24 mouse cellular contexts compared by ENCODE assay signal in genomic region chr4:63798083-63798482, GRCm38 (mm10). TPM values are rescaled to one million over a fixed set of nuclear protein-coding genes. Genes with fewer than 3 reads are reported as not detected.
DNase-seq lines count a peak whose midpoint lies in the region; ATAC-seq and TF ChIP-seq lines count a peak whose summit lies in the region.
"Had no signal": no experiment of that assay in that cellular context is flagged by ENCODE, and none has a peak within 500 bp of the region (broad histone marks: within the 10 kb centered on the region; RNA-seq: fewer than 3 reads in every experiment).

No protein-coding gene starts in this region.

- H3K4me2 ChIP-seq in forebrain, embryonic 14.5 days (ENCODE audit: low read length): no peak overlapping the region
- H3K4me2 ChIP-seq in forebrain, postnatal 0 days (ENCODE audit: low read depth): no peak overlapping the region
- H3K4me2 ChIP-seq: embryonic facial prominence, embryonic 13.5 days; forebrain, embryonic 13.5 days; heart, embryonic 12.5 days; hindbrain, embryonic 14.5 days; intestine, embryonic 15.5 days had no signal

- H3K36me3 ChIP-seq in forebrain, embryonic 14.5 days (ENCODE audit: control insufficient read depth, insufficient read depth, low read length): no peaks in the 10 kb centered on the region
- H3K36me3 ChIP-seq in forebrain, postnatal 0 days (ENCODE audit: insufficient read depth): no peaks in the 10 kb centered on the region
- no peaks in the 10 kb centered on the region for H3K36me3 ChIP-seq in limb, embryonic 10.5 days
- H3K36me3 ChIP-seq in thymus, adult 2 months (ENCODE audit: control insufficient read depth, insufficient read depth, low read length): no peaks in the 10 kb centered on the region
- H3K36me3 ChIP-seq: embryonic facial prominence, embryonic 13.5 days; heart, embryonic 12.5 days; hindbrain, embryonic 10.5 days; intestine, embryonic 15.5 days had no signal

- H3K4me3 ChIP-seq in forebrain, embryonic 14.5 days (ENCODE audit: low read depth, low read length): no peak overlapping the region
- H3K4me3 ChIP-seq in forebrain, postnatal 0 days (ENCODE audit: low read depth, low read length): no peak overlapping the region
- no peak overlapping the region for H3K4me3 ChIP-seq in limb, embryonic 10.5 days
- no peak overlapping the region for H3K4me3 ChIP-seq in thymus, adult 2 months (ENCODE audit: control insufficient read depth, insufficient read depth, low read length)
- H3K4me3 ChIP-seq: embryonic facial prominence, embryonic 13.5 days; forebrain, embryonic 13.5 days; heart, embryonic 12.5 days; hindbrain, embryonic 10.5 days; intestine, embryonic 15.5 days had no signal

- no peak for TF ChIP-seq POLR2A in thymus, adult 2 months (IDR thresholded peaks at IDR 0.05; ENCODE audit: control insufficient read depth, extremely low read depth, insufficient read depth, low read length, poor library complexity)

- no peak overlapping the region for H3K9ac ChIP-seq in forebrain, embryonic 14.5 days (ENCODE audit: low read length)
- H3K9ac ChIP-seq in forebrain, postnatal 0 days: no peak overlapping the region
- H3K9ac ChIP-seq: embryonic facial prominence, embryonic 13.5 days; forebrain, embryonic 13.5 days; heart, embryonic 12.5 days; hindbrain, embryonic 14.5 days; intestine, embryonic 15.5 days had no signal

- H3K4me1 ChIP-seq in forebrain, embryonic 14.5 days (ENCODE audit: control insufficient read depth, insufficient read depth, low read length): no peaks in the 10 kb centered on the region
- no peaks in the 10 kb centered on the region for H3K4me1 ChIP-seq in forebrain, postnatal 0 days (ENCODE audit: insufficient read depth)
- H3K4me1 ChIP-seq in limb, embryonic 10.5 days: no peaks in the 10 kb centered on the region
- H3K4me1 ChIP-seq in thymus, adult 2 months (replicated peaks; ENCODE audit: control insufficient read depth, insufficient read depth, low read length): no peaks in the 10 kb centered on the region
- H3K4me1 ChIP-seq: embryonic facial prominence, embryonic 13.5 days; forebrain, embryonic 13.5 days; heart, embryonic 12.5 days; hindbrain, embryonic 10.5 days; intestine, embryonic 15.5 days had no signal

- no peak for ATAC-seq in forebrain, embryonic 14.5 days
- ATAC-seq in forebrain, postnatal 0 days: no peak
- ATAC-seq in megakaryocyte, adult 5-6 weeks (ENCODE audit: poor library complexity, severe bottlenecking): peak; percentile 49
- ATAC-seq: forebrain, embryonic 13.5 days; intestine, embryonic 15.5 days had no signal

- H3K9me3 ChIP-seq in forebrain, embryonic 14.5 days (replicated peaks; ENCODE audit: control insufficient read depth, low read length): no peaks in the 10 kb centered on the region
- no peaks in the 10 kb centered on the region for H3K9me3 ChIP-seq in forebrain, postnatal 0 days (ENCODE audit: low read length)
- no peaks in the 10 kb centered on the region for H3K9me3 ChIP-seq in limb, embryonic 10.5 days (replicated peaks)
- H3K9me3 ChIP-seq: embryonic facial prominence, embryonic 13.5 days; forebrain, embryonic 13.5 days; heart, embryonic 12.5 days; hindbrain, embryonic 10.5 days; intestine, embryonic 15.5 days had no signal

- 78% methylated on average over 1 of the region's 1 CpGs for WGBS in forebrain, embryonic 14.5 days
- 85% methylated on average over 1 of the region's 1 CpGs for WGBS in forebrain, postnatal 0 days
- 76% methylated on average over 1 of the region's 1 CpGs for WGBS in limb, embryonic 10.5 days
- WGBS in thymus, adult 2 months: 85% methylated on average over 1 of the region's 1 CpGs

- no peak for TF ChIP-seq CTCF in forebrain, postnatal 0 days (IDR thresholded peaks at IDR 0.05; ENCODE audit: low read depth)
- no peak for TF ChIP-seq CTCF in thymus, adult 2 months (IDR thresholded peaks at IDR 0.05; ENCODE audit: borderline replicate concordance, control insufficient read depth, extremely low read depth, insufficient read depth, low read length, poor library complexity)

- H3K27ac ChIP-seq in forebrain, embryonic 14.5 days (ENCODE audit: low read depth, low read length): no peak overlapping the region
- no peak overlapping the region for H3K27ac ChIP-seq in forebrain, postnatal 0 days (ENCODE audit: low read depth, low read length)
- H3K27ac ChIP-seq in limb, embryonic 10.5 days: no peak overlapping the region
- H3K27ac ChIP-seq in thymus, adult 2 months (ENCODE audit: control insufficient read depth, insufficient read depth, low read length): no peak overlapping the region
- H3K27ac ChIP-seq: embryonic facial prominence, embryonic 13.5 days; forebrain, embryonic 13.5 days; hindbrain, embryonic 10.5 days; hindbrain, embryonic 14.5 days; intestine, embryonic 15.5 days had no signal

- DNase-seq in forebrain, embryonic 14.5 days (ENCODE audit: low spot score): peak; percentile 3
- no peak for DNase-seq in forebrain, postnatal 0 days
- DNase-seq in 416B (ENCODE audit: low read depth) (peak; percentile 8), adipocyte (ENCODE audit: low spot score) (peak; percentile 50)
- DNase-seq in limb, embryonic 10.5 days (ENCODE audit: low spot score): no peak
- DNase-seq in thymus, adult 2 months: no peak
- no peak for DNase-seq in thymus, postnatal 25 days
- DNase-seq: adrenal gland, postnatal 36 days; cerebellum, adult 11 months; cerebellum, adult 8-10 months; cerebellum, postnatal 25 days; gastrocnemius, postnatal 10 days had no signal

- no peaks in the 10 kb centered on the region for H3K27me3 ChIP-seq in forebrain, embryonic 14.5 days (replicated peaks; ENCODE audit: control insufficient read depth, insufficient read depth, low read length)
- H3K27me3 ChIP-seq in forebrain, postnatal 0 days (ENCODE audit: insufficient read depth, low read length): no peaks in the 10 kb centered on the region
- no peaks in the 10 kb centered on the region for H3K27me3 ChIP-seq in limb, embryonic 10.5 days (ENCODE audit: low read depth, poor library complexity, severe bottlenecking)
- H3K27me3 ChIP-seq in thymus, adult 2 months (ENCODE audit: control insufficient read depth, insufficient read depth, low read length): no peaks in the 10 kb centered on the region
- H3K27me3 ChIP-seq: embryonic facial prominence, embryonic 13.5 days; forebrain, embryonic 13.5 days; heart, embryonic 12.5 days; intestine, embryonic 15.5 days had no signal

RNA-seq across cellular contexts. Expression of gene Tnfsf15, which starts 53.2 kb away (rescaled TPM):
- polyA plus RNA-seq in forebrain, embryonic 14.5 days (2014; fragmentation: Nextera tagmentation; extraction: Ambion mirVana): not detected in 2 replicates
- total RNA-seq in forebrain, postnatal 0 days (2014; rRNA removed): 0.15 TPM in 1 of 2 replicates, not detected in the other
- polyA plus RNA-seq in forebrain, postnatal 0 days (2015; fragmentation: Nextera tagmentation; extraction: Ambion mirVana): not detected in 2 replicates
- total RNA-seq in megakaryocyte, adult 5-6 weeks (2015): 0.13 TPM in 1 of 2 replicates, not detected in the other
- total RNA-seq in megakaryocyte, adult 5-6 weeks (2017): 0.12 TPM in 1 of 2 replicates, not detected in the other
- polyA plus RNA-seq in limb, embryonic 10.5 days (2016; fragmentation: Nextera tagmentation; extraction: Ambion mirVana): not detected in 2 replicates
- polyA plus RNA-seq in thymus, adult 2 months (2012; rRNA removed): 0.24 and 0.27 TPM in 2 replicates
- total RNA-seq: gastrocnemius, postnatal 4 days; heart, adult 8-10 months; heart, postnatal 25 days; MEL had no signal
- polyA plus RNA-seq: cortical plate, adult 2 months; embryonic facial prominence, embryonic 13.5 days; forebrain, embryonic 13.5 days; hindbrain, embryonic 10.5 days; hindbrain, embryonic 14.5 days had no signal

Comparison
In these comparisons a context has a peak if more than half of its experiments do, and no peak if none do; other contexts are left out.
1. DNase-seq: peak in forebrain, embryonic 14.5 days (single experiment), 416B (single experiment) and adipocyte (single experiment); none in forebrain, postnatal 0 days (single experiment), limb, embryonic 10.5 days (single experiment), thymus, adult 2 months (single experiment) and thymus, postnatal 25 days (single experiment).